Mouse (Mus musculus) Muller cell, postnatal 12 days (primary cell): ENCODE measurements around the gene Relt.
"Not testable (repeated sequence)": the region's sequence is repeated elsewhere in the genome, so short reads cannot be mapped to it uniquely, and the experiment has no call there.

Experiments used
- DNase-seq: peaks from one replicate; pipeline ENCODE4 v3.0.0-alpha.2; 2015; ENCODE audit errors: inconsistent ontology term

Gene Relt

GRCm38 (mm10) chr7:100875822-100876221 is 12.6 kb upstream of the Relt start:
- no peak for DNase-seq

- DNase-seq = no peak
Observed at GRCm38 (mm10) chr7:100873197-100873596, 10.0 kb upstream of the Relt start.

- DNase-seq = no peak
Observed at GRCm38 (mm10) chr7:100871892-100872291, 8.6 kb upstream of the Relt start.

GRCm38 (mm10) chr7:100871355-100871754 is 8.1 kb upstream of the Relt start:
- DNase-seq = no peak

- no peak for DNase-seq
Observed at GRCm38 (mm10) chr7:100869877-100870629, 6.8 kb upstream of the Relt start.

- DNase-seq = peak; percentile 26
Observed at GRCm38 (mm10) chr7:100868551-100868950, 5.3 kb upstream of the Relt start.

- no peak for DNase-seq
Observed at GRCm38 (mm10) chr7:100867561-100867960, 4.3 kb upstream of the Relt start.

- DNase-seq = peak; percentile 28
Observed at GRCm38 (mm10) chr7:100866675-100867074, 3.4 kb upstream of the Relt start.

GRCm38 (mm10) chr7:100862353-100862752 is 893 bp downstream of the Relt start:
- DNase-seq = no peak

GRCm38 (mm10) chr7:100861209-100861608 is 2.0 kb downstream of the Relt start:
- DNase-seq = no peak

- no peak for DNase-seq
Observed at GRCm38 (mm10) chr7:100860450-100860849, 2.8 kb downstream of the Relt start.

- DNase-seq = peak; percentile 31
Observed at GRCm38 (mm10) chr7:100855795-100856573, 7.3 kb downstream of the Relt start.

GRCm38 (mm10) chr7:100855300-100855699 is 7.9 kb downstream of the Relt start:
- peak; percentile 30 for DNase-seq

GRCm38 (mm10) chr7:100854861-100855260 is 8.4 kb downstream of the Relt start:
- DNase-seq = no peak

- DNase-seq = no peak
Observed at GRCm38 (mm10) chr7:100854137-100854814, 9.0 kb downstream of the Relt start.

- no peak for DNase-seq
Observed at GRCm38 (mm10) chr7:100853396-100853795, 9.8 kb downstream of the Relt start.

- peak; percentile 26 for DNase-seq
Observed at GRCm38 (mm10) chr7:100851481-100852356, 11.5 kb downstream of the Relt start.

GRCm38 (mm10) chr7:100849508-100849907 is 13.7 kb downstream of the Relt start:
- no peak for DNase-seq

- peak; percentile 50 for DNase-seq
Observed at GRCm38 (mm10) chr7:100848744-100849143, 14.5 kb downstream of the Relt start.

GRCm38 (mm10) chr7:100847131-100847530 is 16.1 kb downstream of the Relt start:
- no peak for DNase-seq

GRCm38 (mm10) chr7:100846033-100846432 is 17.2 kb downstream of the Relt start:
- DNase-seq = not testable (repeated sequence)
